11 mouse cellular contexts compared by ENCODE assay signal in the genomic region with DNA sequence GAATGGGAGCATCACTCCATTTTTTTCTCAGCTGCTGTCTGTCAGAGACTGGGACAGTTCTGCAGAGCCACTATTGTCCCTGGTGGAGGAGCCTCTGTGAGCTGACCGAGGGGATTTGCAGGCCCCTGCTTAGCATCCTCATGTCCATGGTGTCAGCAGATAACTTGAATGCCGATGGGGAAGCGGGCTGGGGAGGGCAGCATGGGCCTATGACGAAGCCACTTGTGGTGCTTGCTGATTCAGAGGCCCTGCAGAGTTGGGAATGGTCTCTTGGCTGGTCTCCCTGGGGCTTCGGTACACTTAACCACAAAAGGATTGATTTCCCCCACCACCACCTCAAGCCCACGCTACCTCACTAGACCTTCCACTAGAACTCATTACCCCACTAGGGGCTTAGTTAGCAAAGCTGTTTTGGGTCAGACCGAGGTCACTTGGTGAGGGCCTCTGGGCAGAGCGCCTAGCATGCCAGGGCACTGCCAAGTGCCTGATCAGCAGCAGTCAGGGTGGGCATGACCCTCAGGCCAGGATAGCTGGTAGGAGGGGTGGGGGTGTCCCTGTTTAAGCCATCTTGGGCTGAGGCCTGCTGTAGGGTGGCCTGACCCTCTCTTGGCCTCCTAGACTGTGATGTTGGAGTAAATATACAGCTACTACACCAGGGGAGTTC. TPM values are rescaled to one million over a fixed set of nuclear protein-coding genes. Genes with fewer than 3 reads are reported as not detected.
DNase-seq lines count a peak whose midpoint lies in the region; ATAC-seq lines count a peak whose summit lies in the region.
"Had no signal": no experiment of that assay in that cellular context is flagged by ENCODE, and none has a peak within 500 bp of the region (broad histone marks: within the 10 kb centered on the region; RNA-seq: fewer than 3 reads in every experiment).

No protein-coding gene starts in this region.

- DNase-seq in heart, adult 18-20 months = no peak
- no peak for DNase-seq in hindbrain, embryonic 14.5 days (ENCODE audit: low spot score)
- DNase-seq in layer of hippocampus, postnatal 14 days (ENCODE audit: low spot score in 2 of 2) = no peak
- DNase-seq in left cerebral cortex, postnatal 36 days (ENCODE audit: low spot score in 2 of 2) = no peak
- no peak for DNase-seq in lung, postnatal 25 days (ENCODE audit: low spot score)

- H3K4me1 ChIP-seq in heart, embryonic 16.5 days (ENCODE audit: control insufficient read depth, insufficient read depth, low read length) = peaks cover 27% of the 10 kb centered on the region
- peaks cover 26% of the 10 kb centered on the region; the same call in 1 of the 2 replicates for H3K4me1 ChIP-seq in embryonic facial prominence, embryonic 15.5 days
- H3K4me1 ChIP-seq in hindbrain, embryonic 14.5 days (replicated peaks; ENCODE audit: control insufficient read depth, insufficient read depth, low read length) = peaks cover 44% of the 10 kb centered on the region
- peaks cover 79% of the 10 kb centered on the region for H3K4me1 ChIP-seq in midbrain, embryonic 13.5 days (replicated peaks)

- H3K4me3 ChIP-seq in heart, embryonic 16.5 days (ENCODE audit: low read length) = no peak overlapping the region
- no peak overlapping the region for H3K4me3 ChIP-seq in embryonic facial prominence, embryonic 15.5 days (replicated peaks)
- no peak overlapping the region for H3K4me3 ChIP-seq in hindbrain, embryonic 14.5 days (replicated peaks; ENCODE audit: low read length)
- H3K4me3 ChIP-seq in midbrain, embryonic 13.5 days (replicated peaks) = no peak overlapping the region
- H3K4me3 ChIP-seq: erythroblast, embryonic 14.5 days; lung, embryonic 15.5 days; stomach, embryonic 15.5 days had no signal

- intact Hi-C loops in left cerebral cortex, postnatal 36 days (cut with DNase I) = no loop called here

- peak overlapping the region; percentile 16 for H3K27ac ChIP-seq in heart, embryonic 16.5 days (ENCODE audit: low read length)
- no peak overlapping the region for H3K27ac ChIP-seq in embryonic facial prominence, embryonic 15.5 days (replicated peaks)
- H3K27ac ChIP-seq in hindbrain, embryonic 14.5 days = peak overlapping the region; percentile 81
- H3K27ac ChIP-seq in midbrain, embryonic 13.5 days = peak overlapping the region; percentile 86
- H3K27ac ChIP-seq: lung, embryonic 15.5 days; stomach, embryonic 15.5 days had no signal

- 0 out of 2 replicates have a peak overlapping the region, but pooled peaks have one; percentile 34 for H3K9ac ChIP-seq in heart, embryonic 16.5 days (ENCODE audit: low read length)
- no peak overlapping the region for H3K9ac ChIP-seq in embryonic facial prominence, embryonic 15.5 days
- H3K9ac ChIP-seq in hindbrain, embryonic 14.5 days = no peak overlapping the region
- H3K9ac ChIP-seq in midbrain, embryonic 13.5 days (replicated peaks) = 0 out of 2 replicates have a peak overlapping the region, but pooled peaks have one; percentile 4
- H3K9ac ChIP-seq: lung, embryonic 15.5 days; stomach, embryonic 15.5 days had no signal

- no peaks in the 10 kb centered on the region for H3K36me3 ChIP-seq in heart, embryonic 16.5 days (ENCODE audit: control insufficient read depth, insufficient read depth)
- no peaks in the 10 kb centered on the region for H3K36me3 ChIP-seq in embryonic facial prominence, embryonic 15.5 days
- no peaks in the 10 kb centered on the region for H3K36me3 ChIP-seq in hindbrain, embryonic 14.5 days (replicated peaks; ENCODE audit: control insufficient read depth, insufficient read depth)
- no peaks in the 10 kb centered on the region for H3K36me3 ChIP-seq in midbrain, embryonic 13.5 days
- H3K36me3 ChIP-seq: lung, embryonic 15.5 days; stomach, embryonic 15.5 days had no signal

- H3K27me3 ChIP-seq in heart, embryonic 16.5 days (ENCODE audit: control insufficient read depth, insufficient read depth, low read length) = no peaks in the 10 kb centered on the region
- no peaks in the 10 kb centered on the region for H3K27me3 ChIP-seq in embryonic facial prominence, embryonic 15.5 days
- no peaks in the 10 kb centered on the region for H3K27me3 ChIP-seq in hindbrain, embryonic 14.5 days (ENCODE audit: control insufficient read depth, insufficient read depth, low read length)
- no peaks in the 10 kb centered on the region for H3K27me3 ChIP-seq in midbrain, embryonic 13.5 days
- H3K27me3 ChIP-seq: lung, embryonic 15.5 days; stomach, embryonic 15.5 days had no signal

- H3K9me3 ChIP-seq in heart, embryonic 16.5 days (replicated peaks; ENCODE audit: control insufficient read depth, low read length) = no peaks in the 10 kb centered on the region
- H3K9me3 ChIP-seq in embryonic facial prominence, embryonic 15.5 days (replicated peaks) = no peaks in the 10 kb centered on the region
- no peaks in the 10 kb centered on the region for H3K9me3 ChIP-seq in hindbrain, embryonic 14.5 days (ENCODE audit: control insufficient read depth, low read length)
- no peaks in the 10 kb centered on the region for H3K9me3 ChIP-seq in midbrain, embryonic 13.5 days
- H3K9me3 ChIP-seq: lung, embryonic 15.5 days; stomach, embryonic 15.5 days had no signal

- H3K4me2 ChIP-seq in heart, embryonic 16.5 days (ENCODE audit: low read depth, low read length) = no peak overlapping the region
- H3K4me2 ChIP-seq in embryonic facial prominence, embryonic 15.5 days (replicated peaks) = no peak overlapping the region
- H3K4me2 ChIP-seq in hindbrain, embryonic 14.5 days (replicated peaks) = no peak overlapping the region
- no peak overlapping the region for H3K4me2 ChIP-seq in midbrain, embryonic 13.5 days (replicated peaks)
- H3K4me2 ChIP-seq: lung, embryonic 15.5 days; stomach, embryonic 15.5 days had no signal

- WGBS in heart, embryonic 16.5 days = 65% methylated on average over 8 of the region's 8 CpGs
- 69% methylated on average over 8 of the region's 8 CpGs for WGBS in embryonic facial prominence, embryonic 15.5 days
- WGBS in hindbrain, embryonic 14.5 days = 44% methylated on average over 8 of the region's 8 CpGs
- WGBS in midbrain, embryonic 13.5 days = 49% methylated on average over 8 of the region's 8 CpGs

- ATAC-seq in heart, embryonic 16.5 days (replicated peaks; ENCODE audit: extremely low read depth, insufficient read depth, low FRiP score) = no peak
- ATAC-seq in embryonic facial prominence, embryonic 15.5 days (ENCODE audit: insufficient number of reproducible peaks, low FRiP score, low TSS enrichment, low read depth) = 0 out of 2 replicates have a peak, but pooled peaks have one; percentile 25
- ATAC-seq in hindbrain, embryonic 14.5 days (ENCODE audit: low FRiP score) = no peak
- no peak for ATAC-seq in midbrain, embryonic 13.5 days

RNA-seq across cellular contexts. Expression of gene Arvcf, which starts 31.5 kb away (rescaled TPM):
- polyA plus RNA-seq in heart, embryonic 16.5 days (2015; fragmentation: Nextera tagmentation; extraction: Ambion mirVana) = 33.1 and 39.5 TPM in 2 replicates
- total RNA-seq in heart, adult 18-20 months (2021) = 10 to 100 TPM; 13.1 to 15.1 TPM
- 33.8 and 37.9 TPM in 2 replicates for polyA plus RNA-seq in embryonic facial prominence, embryonic 15.5 days (2015; fragmentation: Nextera tagmentation; extraction: Ambion mirVana)
- 53.2 and 64.6 TPM in 2 replicates for polyA plus RNA-seq in hindbrain, embryonic 14.5 days (2014; fragmentation: Nextera tagmentation; extraction: Ambion mirVana)
- polyA plus RNA-seq in midbrain, embryonic 13.5 days (2015; fragmentation: Nextera tagmentation; extraction: Ambion mirVana) = 109 and 111 TPM in 2 replicates
- total RNA-seq in layer of hippocampus, postnatal 14 days (2021) = 10 to 100 TPM; 43.3 to 46.4 TPM
- 10 to 100 TPM; 36.6 to 48.0 TPM for total RNA-seq in left cerebral cortex, postnatal 36 days (2021)

RNA-seq across cellular contexts. Expression of gene Tango2, which starts 31.6 kb away (rescaled TPM):
- 72.9 and 74.6 TPM in 2 replicates for polyA plus RNA-seq in heart, embryonic 16.5 days (2015; fragmentation: Nextera tagmentation; extraction: Ambion mirVana)
- 100 to 1,000 TPM; 170 to 176 TPM for total RNA-seq in heart, adult 18-20 months (2021)
- 29.3 and 29.8 TPM in 2 replicates for polyA plus RNA-seq in embryonic facial prominence, embryonic 15.5 days (2015; fragmentation: Nextera tagmentation; extraction: Ambion mirVana)
- 94.5 and 97.9 TPM in 2 replicates for polyA plus RNA-seq in hindbrain, embryonic 14.5 days (2014; fragmentation: Nextera tagmentation; extraction: Ambion mirVana)
- polyA plus RNA-seq in midbrain, embryonic 13.5 days (2015; fragmentation: Nextera tagmentation; extraction: Ambion mirVana) = 63.1 and 66.5 TPM in 2 replicates
- 100 to 1,000 TPM; 106 to 114 TPM for total RNA-seq in layer of hippocampus, postnatal 14 days (2021)
- total RNA-seq in left cerebral cortex, postnatal 36 days (2021) = 100 to 1,000 TPM; 158 to 165 TPM

RNA-seq across cellular contexts. Expression of gene Txnrd2, which starts 46.7 kb away (rescaled TPM):
- polyA plus RNA-seq in heart, embryonic 16.5 days (2015; fragmentation: Nextera tagmentation; extraction: Ambion mirVana) = 38.4 and 39.6 TPM in 2 replicates
- total RNA-seq in heart, adult 18-20 months (2021) = 10 to 100 TPM; 42.9 to 44.4 TPM
- polyA plus RNA-seq in embryonic facial prominence, embryonic 15.5 days (2015; fragmentation: Nextera tagmentation; extraction: Ambion mirVana) = 17.0 and 18.2 TPM in 2 replicates
- 26.0 and 28.2 TPM in 2 replicates for polyA plus RNA-seq in hindbrain, embryonic 14.5 days (2014; fragmentation: Nextera tagmentation; extraction: Ambion mirVana)
- 25.9 and 28.6 TPM in 2 replicates for polyA plus RNA-seq in midbrain, embryonic 13.5 days (2015; fragmentation: Nextera tagmentation; extraction: Ambion mirVana)
- 10 to 100 TPM; 19.5 to 22.1 TPM for total RNA-seq in layer of hippocampus, postnatal 14 days (2021)
- total RNA-seq in left cerebral cortex, postnatal 36 days (2021) = 10 to 100 TPM; 21.7 TPM

RNA-seq across cellular contexts. Expression of gene Comt, which starts 47.2 kb away (rescaled TPM):
- 128 and 142 TPM in 2 replicates for polyA plus RNA-seq in heart, embryonic 16.5 days (2015; fragmentation: Nextera tagmentation; extraction: Ambion mirVana)
- 100 to 1,000 TPM; 123 to 141 TPM for total RNA-seq in heart, adult 18-20 months (2021)
- 109 and 116 TPM in 2 replicates for polyA plus RNA-seq in embryonic facial prominence, embryonic 15.5 days (2015; fragmentation: Nextera tagmentation; extraction: Ambion mirVana)
- polyA plus RNA-seq in hindbrain, embryonic 14.5 days (2014; fragmentation: Nextera tagmentation; extraction: Ambion mirVana) = 91.6 and 99.4 TPM in 2 replicates
- 75.7 and 78.8 TPM in 2 replicates for polyA plus RNA-seq in midbrain, embryonic 13.5 days (2015; fragmentation: Nextera tagmentation; extraction: Ambion mirVana)
- total RNA-seq in layer of hippocampus, postnatal 14 days (2021) = 10 to 100 TPM; 57.1 to 66.8 TPM
- total RNA-seq in left cerebral cortex, postnatal 36 days (2021) = 100 to 1,000 TPM in 1 of 2 experiments, 10 to 100 TPM in 1; 89.1 to 100 TPM

Comparison
In these comparisons a context has a peak if more than half of its experiments do, and no peak if none do; other contexts are left out.
1. H3K9ac ChIP-seq: peak in heart, embryonic 16.5 days (single experiment) and midbrain, embryonic 13.5 days (single experiment); none in embryonic facial prominence, embryonic 15.5 days (single experiment) and hindbrain, embryonic 14.5 days (single experiment).